Mouse (Mus musculus): Measurements from ENCODE around the gene Gm20716. TPM values are rescaled to one million over a fixed set of nuclear protein-coding genes. Genes with fewer than 3 reads are reported as not detected.

Gene Gm20716
- polyA plus RNA-seq, 1 experiment: 20.7 TPM

- Histone ChIP-seq H3K36me3 (ENCODE audit: control insufficient read depth, insufficient read depth, low read length) (no peaks in the 10 kb centered on the region), H3K27me3 (ENCODE audit: control insufficient read depth, insufficient read depth, low read length) (no peaks in the 10 kb centered on the region), H3K4me1 (ENCODE audit: control insufficient read depth, insufficient read depth, low read length) (no peaks in the 10 kb centered on the region), H3K27ac (ENCODE audit: control insufficient read depth, insufficient read depth, low read depth, low read length) (no peak overlapping the region), H3K4me3 (ENCODE audit: control insufficient read depth, low read depth, low read length) (no peak overlapping the region)
- TF ChIP-seq POLR2A (IDR thresholded peaks at IDR 0.05; ENCODE audit: control insufficient read depth, low read depth, low read length): no peak
- TF ChIP-seq CTCF (IDR thresholded peaks at IDR 0.05; ENCODE audit: control insufficient read depth, insufficient read depth, insufficient replicate concordance, low read depth, low read length): no peak
These were observed 15.4 kb upstream of the Gm20716 start for GRCm38 (mm10) chr2:168245571-168245970.

DNA sequence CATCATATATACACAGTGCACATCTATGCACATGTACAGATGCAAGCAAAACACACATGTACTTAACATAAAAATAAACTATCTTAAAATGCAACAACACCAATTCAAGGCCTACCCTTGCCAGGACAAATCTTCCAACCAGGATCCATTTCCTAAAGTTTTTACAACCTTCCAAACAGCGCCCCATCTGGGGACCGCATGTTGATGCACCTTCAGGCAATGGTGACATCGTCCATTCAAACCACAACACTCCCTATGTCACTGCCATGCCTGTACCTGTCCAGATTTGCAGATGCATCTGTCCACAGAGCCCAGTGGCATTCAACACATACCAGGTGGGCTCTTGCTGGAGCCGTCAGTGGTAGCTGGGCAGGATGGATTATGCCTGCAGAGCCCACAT, 13.1 kb upstream of the Gm20716 start:
- TF ChIP-seq POLR2A (IDR thresholded peaks at IDR 0.05; ENCODE audit: control insufficient read depth, low read depth, low read length) (no peak), CTCF (IDR thresholded peaks at IDR 0.05; ENCODE audit: control insufficient read depth, insufficient read depth, insufficient replicate concordance, low read depth, low read length) (no peak)
- H3K4me1 ChIP-seq (ENCODE audit: control insufficient read depth, insufficient read depth, low read length): no peaks in the 10 kb centered on the region
- H3K27me3 ChIP-seq (ENCODE audit: control insufficient read depth, insufficient read depth, low read length): no peaks in the 10 kb centered on the region
- no peak overlapping the region for H3K27ac ChIP-seq (ENCODE audit: control insufficient read depth, insufficient read depth, low read depth, low read length)
- H3K4me3 ChIP-seq (ENCODE audit: control insufficient read depth, low read depth, low read length): no peak overlapping the region
- H3K36me3 ChIP-seq (ENCODE audit: control insufficient read depth, insufficient read depth, low read length): no peaks in the 10 kb centered on the region

- no peaks in the 10 kb centered on the region for H3K27me3 ChIP-seq (ENCODE audit: control insufficient read depth, insufficient read depth, low read length)
- H3K36me3 ChIP-seq (ENCODE audit: control insufficient read depth, insufficient read depth, low read length): no peaks in the 10 kb centered on the region
- no peak overlapping the region for H3K4me3 ChIP-seq (ENCODE audit: control insufficient read depth, low read depth, low read length)
- H3K27ac ChIP-seq (ENCODE audit: control insufficient read depth, insufficient read depth, low read depth, low read length): no peak overlapping the region
- H3K4me1 ChIP-seq (ENCODE audit: control insufficient read depth, insufficient read depth, low read length): no peaks in the 10 kb centered on the region
- TF ChIP-seq CTCF (IDR thresholded peaks at IDR 0.05; ENCODE audit: control insufficient read depth, insufficient read depth, insufficient replicate concordance, low read depth, low read length) (no peak), POLR2A (IDR thresholded peaks at IDR 0.05; ENCODE audit: control insufficient read depth, low read depth, low read length) (no peak)
These were observed 12.7 kb upstream of the Gm20716 start for GRCm38 (mm10) chr2:168242841-168243240.

DNA sequence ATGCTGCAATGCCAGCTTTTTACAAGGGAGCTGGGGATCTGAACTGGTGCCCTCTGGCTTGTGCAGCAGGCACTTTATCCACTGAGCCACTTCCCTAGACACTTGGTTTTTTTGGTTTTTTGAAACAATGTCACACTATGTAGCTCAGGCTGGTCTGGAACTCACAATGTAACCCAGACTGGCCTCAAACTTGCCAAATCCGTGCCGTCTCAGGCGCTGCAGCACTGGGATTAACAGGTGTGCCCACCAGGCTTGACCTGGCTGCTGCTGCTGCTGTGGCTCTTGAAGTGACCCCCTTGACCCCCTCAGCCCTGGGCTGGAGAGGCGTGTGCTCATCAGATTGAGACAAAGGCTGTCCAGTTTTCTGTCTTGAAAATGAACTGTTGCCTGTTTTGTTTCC, 8.2 kb upstream of the Gm20716 start:
- Histone ChIP-seq H3K4me1 (ENCODE audit: control insufficient read depth, insufficient read depth, low read length) (no peaks in the 10 kb centered on the region), H3K27ac (ENCODE audit: control insufficient read depth, insufficient read depth, low read depth, low read length) (no peak overlapping the region), H3K36me3 (ENCODE audit: control insufficient read depth, insufficient read depth, low read length) (no peaks in the 10 kb centered on the region), H3K27me3 (ENCODE audit: control insufficient read depth, insufficient read depth, low read length) (no peaks in the 10 kb centered on the region), H3K4me3 (ENCODE audit: control insufficient read depth, low read depth, low read length) (no peak overlapping the region)
- TF ChIP-seq POLR2A (IDR thresholded peaks at IDR 0.05; ENCODE audit: control insufficient read depth, low read depth, low read length): no peak
- TF ChIP-seq CTCF (IDR thresholded peaks at IDR 0.05; ENCODE audit: control insufficient read depth, insufficient read depth, insufficient replicate concordance, low read depth, low read length): no peak

DNA sequence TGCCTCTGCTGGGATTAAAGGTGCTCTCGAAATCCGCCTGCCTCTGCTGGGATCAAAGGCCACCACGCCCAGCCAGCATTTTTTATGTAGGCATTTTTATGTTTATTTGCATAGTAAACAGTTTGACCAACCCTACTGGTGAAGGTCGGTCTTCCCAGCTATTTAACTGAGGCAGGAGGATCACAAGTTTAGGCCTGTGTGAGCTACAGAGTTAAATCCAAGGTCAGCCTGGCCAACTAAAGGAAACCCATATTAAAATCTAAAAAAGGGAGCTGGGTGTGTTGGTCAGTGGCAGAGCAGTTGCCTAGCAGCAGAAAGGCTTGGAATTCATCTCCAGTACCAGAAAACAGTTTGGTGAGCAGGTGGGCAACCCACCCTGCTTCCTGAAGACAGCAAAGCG, 3.1 kb upstream of the Gm20716 start:
- Histone ChIP-seq H3K27me3 (ENCODE audit: control insufficient read depth, insufficient read depth, low read length) (no peaks in the 10 kb centered on the region), H3K4me3 (ENCODE audit: control insufficient read depth, low read depth, low read length) (no peak overlapping the region), H3K27ac (ENCODE audit: control insufficient read depth, insufficient read depth, low read depth, low read length) (no peak overlapping the region), H3K4me1 (ENCODE audit: control insufficient read depth, insufficient read depth, low read length) (peaks cover 8% of the 10 kb centered on the region), H3K36me3 (ENCODE audit: control insufficient read depth, insufficient read depth, low read length) (no peaks in the 10 kb centered on the region)
- no peak for TF ChIP-seq CTCF (IDR thresholded peaks at IDR 0.05; ENCODE audit: control insufficient read depth, insufficient read depth, insufficient replicate concordance, low read depth, low read length)
- TF ChIP-seq POLR2A (IDR thresholded peaks at IDR 0.05; ENCODE audit: control insufficient read depth, low read depth, low read length): no peak

- Histone ChIP-seq H3K4me1 (ENCODE audit: control insufficient read depth, insufficient read depth, low read length) (peaks cover 8% of the 10 kb centered on the region), H3K4me3 (ENCODE audit: control insufficient read depth, low read depth, low read length) (peak overlapping the region; percentile 98), H3K27ac (ENCODE audit: control insufficient read depth, insufficient read depth, low read depth, low read length) (peak overlapping the region; percentile 97), H3K36me3 (ENCODE audit: control insufficient read depth, insufficient read depth, low read length) (no peaks in the 10 kb centered on the region; the same call in 1 of the 2 replicates), H3K27me3 (ENCODE audit: control insufficient read depth, insufficient read depth, low read length) (no peaks in the 10 kb centered on the region)
- TF ChIP-seq CTCF (IDR thresholded peaks at IDR 0.05; ENCODE audit: control insufficient read depth, insufficient read depth, insufficient replicate concordance, low read depth, low read length) (no peak), POLR2A (IDR thresholded peaks at IDR 0.05; ENCODE audit: control insufficient read depth, low read depth, low read length) (no peak)
These were observed 1.3 kb upstream of the Gm20716 start for GRCm38 (mm10) chr2:168231471-168231829.

GRCm38 (mm10) chr2:168230773-168231470, 758 bp upstream of the Gm20716 start:
- peaks cover 8% of the 10 kb centered on the region for H3K4me1 ChIP-seq (ENCODE audit: control insufficient read depth, insufficient read depth, low read length)
- TF ChIP-seq POLR2A (IDR thresholded peaks at IDR 0.05; ENCODE audit: control insufficient read depth, low read depth, low read length): peak; percentile 47
- TF ChIP-seq CTCF (IDR thresholded peaks at IDR 0.05; ENCODE audit: control insufficient read depth, insufficient read depth, insufficient replicate concordance, low read depth, low read length): no peak
- H3K4me3 ChIP-seq (ENCODE audit: control insufficient read depth, low read depth, low read length): peak overlapping the region; percentile 98
- H3K27me3 ChIP-seq (ENCODE audit: control insufficient read depth, insufficient read depth, low read length): no peaks in the 10 kb centered on the region
- H3K36me3 ChIP-seq (ENCODE audit: control insufficient read depth, insufficient read depth, low read length): no peaks in the 10 kb centered on the region; the same call in 1 of the 2 replicates
- H3K27ac ChIP-seq (ENCODE audit: control insufficient read depth, insufficient read depth, low read depth, low read length): peak overlapping the region; percentile 97

Data from testis, adult 2 months (tissue).